Mouse (Mus musculus) midbrain, embryonic 12.5 days (tissue): ENCODE measurements at regions not wholly inside any gene's neighbourhood (a gene's known extent, or its start where the extent isn't known, plus 50 kb on each side); places are given as distances from the start of the nearest gene placed in this dataset.

Source experiments
- ATAC-seq: fragments of 200-750 bp; cut with Nextera tagmentation; 2 replicates; pipeline ENCODE4 v1.8.0; 2017; ENCODE audit warnings: low read depth, moderate TSS enrichment, moderate library complexity; ENCODE audit not compliant: low FRiP score
- H3K27ac ChIP-seq: fragments of 300-500 bp; sonication (generic); replicated peaks from 2 replicates; pipeline ENCODE4 v1.5.1; 2016; ENCODE audit warnings: mild to moderate bottlenecking
- H3K27me3 ChIP-seq: fragments of 300-500 bp; sonication (generic); 2 replicates; pipeline ENCODE4 v1.6.1; 2016; ENCODE audit warnings: mild to moderate bottlenecking
- H3K36me3 ChIP-seq: fragments of 300-500 bp; sonication (generic); 2 replicates; pipeline ENCODE4 v1.6.1; 2016
- H3K4me1 ChIP-seq: fragments of 300-500 bp; sonication (generic); 2 replicates; pipeline ENCODE4 v1.6.1; 2016
- H3K4me2 ChIP-seq: fragments of 300-500 bp; sonication (generic); replicated peaks from 2 replicates; pipeline ENCODE4 v1.6.1; 2016; ENCODE audit warnings: mild to moderate bottlenecking, moderate library complexity
- H3K4me3 ChIP-seq: fragments of 300-500 bp; sonication (generic); 2 replicates; pipeline ENCODE4 v1.5.1; 2016; ENCODE audit warnings: mild to moderate bottlenecking
- H3K9ac ChIP-seq: fragments of 300-500 bp; sonication (generic); replicated peaks from 2 replicates; pipeline ENCODE4 v1.6.1; 2016; ENCODE audit warnings: mild to moderate bottlenecking, moderate library complexity
- H3K9me3 ChIP-seq: fragments of 300-500 bp; sonication (generic); 2 replicates; pipeline ENCODE4 v1.6.1; 2016; ENCODE audit warnings: mild to moderate bottlenecking
- WGBS: fragments of 180-500 bp; shearing (Covaris S2); methylation state at CpG from one replicate; pipeline ENCODE4 v1.1.7; 2016; 5-methylcytosine and 5-hydroxymethylcytosine counted together

- H3K27me3 ChIP-seq = no peaks in the 10 kb centered on the region
- ATAC-seq = no peak
- 61% methylated on average over 9 of the region's 9 CpGs for WGBS
Observed at GRCm38 (mm10) chr13:54320212-54320611, 50.9 kb upstream of the Cplx2 start.

GRCm38 (mm10) chr13:54321011-54321410 is 50.1 kb upstream of the Cplx2 start:
- H3K4me1 ChIP-seq = peaks cover 46% of the 10 kb centered on the region
- H3K9ac ChIP-seq = no peak overlapping the region
- no peaks in the 10 kb centered on the region for H3K36me3 ChIP-seq
- H3K27ac ChIP-seq = no peak overlapping the region
- no peaks in the 10 kb centered on the region for H3K27me3 ChIP-seq
- H3K9me3 ChIP-seq = no peaks in the 10 kb centered on the region
- no peak overlapping the region for H3K4me2 ChIP-seq
- ATAC-seq = no peak
- no peak overlapping the region for H3K4me3 ChIP-seq
- 89% methylated on average over 14 of the region's 14 CpGs for WGBS

More at GRCm38 (mm10) chr13:54320212-54320611, 50.9 kb upstream of the Cplx2 start:
- Histone ChIP-seq H3K4me2 (no peak overlapping the region), H3K27ac (no peak overlapping the region), H3K4me1 (peaks cover 38% of the 10 kb centered on the region), H3K36me3 (no peaks in the 10 kb centered on the region), H3K9ac (no peak overlapping the region), H3K9me3 (no peaks in the 10 kb centered on the region), H3K4me3 (no peak overlapping the region)
